Mouse (Mus musculus): Measurements from ENCODE around the gene Dhtkd1. TPM values are rescaled to one million over a fixed set of nuclear protein-coding genes. Genes with fewer than 3 reads are reported as not detected.

The Dhtkd1 gene
- total and polyA plus RNA-seq, 3 experiments = 3.6 to 6.8 (median 4.5) TPM

DNA sequence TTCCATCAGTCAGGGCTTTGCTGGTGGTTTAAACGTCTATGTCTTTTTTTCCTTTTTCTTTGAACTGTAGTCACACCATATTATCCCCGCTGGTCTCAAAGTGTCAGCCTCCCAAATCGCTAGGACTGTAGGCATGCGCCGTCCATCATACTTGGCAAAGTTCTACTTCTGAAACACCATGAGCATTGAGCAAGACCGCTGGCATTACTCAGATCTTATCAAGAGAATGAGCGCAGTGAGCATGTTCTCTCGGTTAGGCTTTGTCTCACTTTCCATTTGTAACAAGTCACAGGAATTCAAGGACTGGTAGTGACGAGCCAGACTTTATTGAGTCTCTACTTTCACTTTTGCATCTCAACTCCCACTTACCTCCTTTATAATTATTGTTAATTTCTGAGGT lies 91.5 kb downstream of the Dhtkd1 start:
- no peak for DNase-seq
- Histone ChIP-seq H3K36me3 (ENCODE audit: control insufficient read depth, insufficient read depth, low read length) (peaks cover under 1% of the 10 kb centered on the region; the same call in 1 of the 2 replicates), H3K27me3 (ENCODE audit: control insufficient read depth, insufficient read depth, low read length) (no peaks in the 10 kb centered on the region), H3K79me2 (replicated peaks; ENCODE audit: control insufficient read depth, insufficient read depth, low read length) (peaks cover 5% of the 10 kb centered on the region; the same call in 1 of the 2 replicates), H3K9ac (ENCODE audit: low read depth, low read length) (no peak overlapping the region), H3K4me1 (ENCODE audit: control insufficient read depth, insufficient read depth, low read length) (no peaks in the 10 kb centered on the region), H3K4me3 (no peak overlapping the region), H3K27ac (no peak overlapping the region)
- TF ChIP-seq CTCF (IDR thresholded peaks at IDR 0.05) (no peak), EP300 (IDR thresholded peaks at IDR 0.05; ENCODE audit: insufficient read depth, low read depth, low read length) (no peak), POLR2A (IDR thresholded peaks at IDR 0.05; ENCODE audit: insufficient read depth, low read depth, low read length) (no peak)
- WGBS = 77% methylated on average over 9 of the region's 9 CpGs
- intact Hi-C loops (cut with DNase I) = no loop called here

Other genes with a start within 250 kb of the Dhtkd1 start
- 1 to 10 TPM; 4.3 to 4.9 TPM for gene Camk1d, start 228.3 kb downstream of the Dhtkd1 start, total RNA-seq (2021)
- gene Camk1d, start 228.3 kb downstream of the Dhtkd1 start, polyA plus RNA-seq (2012; rRNA removed) = 2.5 and 3.3 TPM in 2 replicates
- 10 to 100 TPM; 12.4 to 12.8 TPM for gene Nudt5, start 97.8 kb downstream of the Dhtkd1 start, total RNA-seq (2021)
- gene Nudt5, start 97.8 kb downstream of the Dhtkd1 start, polyA plus RNA-seq (2012; rRNA removed) = 4.3 and 7.5 TPM in 2 replicates
- gene Cdc123, start 97.6 kb downstream of the Dhtkd1 start, total RNA-seq (2021) = 10 to 100 TPM; 79.3 to 86.8 TPM
- gene Cdc123, start 97.6 kb downstream of the Dhtkd1 start, polyA plus RNA-seq (2012; rRNA removed) = 48.2 and 74.2 TPM in 2 replicates
- gene Gm13199, start 79.9 kb downstream of the Dhtkd1 start, total RNA-seq (2021) = not detected
- gene Gm13199, start 79.9 kb downstream of the Dhtkd1 start, polyA plus RNA-seq (2012; rRNA removed) = not detected in 2 replicates
- gene Sec61a2, start 47.4 kb downstream of the Dhtkd1 start, total RNA-seq (2021) = 10 to 100 TPM; 12.1 to 12.7 TPM
- gene Sec61a2, start 47.4 kb downstream of the Dhtkd1 start, polyA plus RNA-seq (2012; rRNA removed) = 18.4 and 39.4 TPM in 2 replicates
- 10 to 100 TPM; 16.2 to 16.7 TPM for gene Upf2, start 8.7 kb upstream of the Dhtkd1 start, total RNA-seq (2021)
- gene Upf2, start 8.7 kb upstream of the Dhtkd1 start, polyA plus RNA-seq (2012; rRNA removed) = 2.9 and 5.0 TPM in 2 replicates
- 10 to 100 TPM; 12.2 to 16.6 TPM for gene Proser2, start 187.4 kb upstream of the Dhtkd1 start, total RNA-seq (2021)
- 4.7 and 5.0 TPM in 2 replicates for gene Proser2, start 187.4 kb upstream of the Dhtkd1 start, polyA plus RNA-seq (2012; rRNA removed)

All from heart, adult 2 months (tissue).